Mouse (Mus musculus): Measurements from ENCODE around the gene Tcf12. TPM values are rescaled to one million over a fixed set of nuclear protein-coding genes. Genes with fewer than 3 reads are reported as not detected.

Tcf12 gene
- polyA plus RNA-seq, 1 experiment from 2014 or later, result 80.0 TPM

DNA sequence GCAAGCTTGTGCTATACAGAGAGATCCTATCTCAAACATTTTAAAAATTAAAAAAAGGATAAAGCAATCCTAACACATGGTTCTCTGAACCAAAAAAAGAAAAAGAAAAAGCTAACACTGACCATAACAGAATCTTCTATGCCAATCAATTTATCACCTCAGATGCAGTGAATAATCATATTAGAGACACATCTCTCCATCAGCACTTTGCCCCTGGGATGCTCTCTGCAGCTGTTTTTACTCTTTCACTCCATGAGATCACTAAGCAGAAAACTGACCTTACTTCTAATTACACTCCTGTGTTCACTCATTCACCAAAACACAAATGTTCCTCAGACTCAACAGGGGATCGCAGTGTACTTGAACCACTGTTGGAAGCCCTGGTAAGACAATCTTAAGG is 128.8 kb downstream of the Tcf12 start:
- H3K9me3 ChIP-seq (ENCODE audit: control insufficient read depth, low read depth, low read length), result no peaks in the 10 kb centered on the region
- no peak overlapping the region for H3K4me2 ChIP-seq (replicated peaks; ENCODE audit: low read depth, low read length)
- H3K4me3 ChIP-seq (ENCODE audit: low read depth, low read length), result no peak overlapping the region
- H3K4me1 ChIP-seq (ENCODE audit: control insufficient read depth, insufficient read depth, low read length), result no peaks in the 10 kb centered on the region
- ATAC-seq (ENCODE audit: insufficient number of reproducible peaks, insufficient read depth, low FRiP score, low read depth), result no peak
- WGBS, result 81% methylated on average over 1 of the region's 1 CpGs
- H3K27me3 ChIP-seq (ENCODE audit: control insufficient read depth, insufficient read depth, low read length), result no peaks in the 10 kb centered on the region
- no peak overlapping the region for H3K27ac ChIP-seq (ENCODE audit: low read length)
- H3K36me3 ChIP-seq (ENCODE audit: control insufficient read depth, insufficient read depth, low read length), result no peaks in the 10 kb centered on the region
- no peak overlapping the region for H3K9ac ChIP-seq (replicated peaks; ENCODE audit: low read depth, low read length)

DNA sequence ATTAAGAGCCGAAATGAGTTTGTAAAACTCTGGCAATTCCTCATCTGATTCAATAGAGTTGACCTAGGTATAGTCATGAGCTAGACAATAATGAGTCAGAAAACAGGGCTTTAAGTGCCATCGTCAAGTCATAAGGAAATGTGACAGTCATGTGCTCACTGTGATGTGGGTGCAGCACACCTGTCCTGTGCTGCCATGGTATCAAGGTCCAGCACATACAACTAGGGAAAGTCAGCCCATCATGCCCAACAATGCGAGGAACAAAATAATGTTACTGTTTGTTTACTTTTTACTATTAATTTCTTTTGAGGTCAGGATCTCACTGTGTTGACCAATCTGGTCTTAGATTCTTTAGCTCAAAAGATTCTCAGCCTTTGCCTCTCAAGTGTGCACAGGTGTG is 130.6 kb downstream of the Tcf12 start:
- H3K4me1 ChIP-seq (ENCODE audit: control insufficient read depth, insufficient read depth, low read length), result no peaks in the 10 kb centered on the region
- no peaks in the 10 kb centered on the region for H3K27me3 ChIP-seq (ENCODE audit: control insufficient read depth, insufficient read depth, low read length)
- no peak for ATAC-seq (ENCODE audit: insufficient number of reproducible peaks, insufficient read depth, low FRiP score, low read depth)
- no peaks in the 10 kb centered on the region for H3K9me3 ChIP-seq (ENCODE audit: control insufficient read depth, low read depth, low read length)
- no peak overlapping the region for H3K9ac ChIP-seq (replicated peaks; ENCODE audit: low read depth, low read length)
- no peak overlapping the region for H3K4me2 ChIP-seq (replicated peaks; ENCODE audit: low read depth, low read length)
- 90% methylated on average over 3 of the region's 3 CpGs for WGBS
- no peak overlapping the region for H3K27ac ChIP-seq (ENCODE audit: low read length)
- H3K36me3 ChIP-seq (ENCODE audit: control insufficient read depth, insufficient read depth, low read length), result no peaks in the 10 kb centered on the region
- no peak overlapping the region for H3K4me3 ChIP-seq (ENCODE audit: low read depth, low read length)

DNA sequence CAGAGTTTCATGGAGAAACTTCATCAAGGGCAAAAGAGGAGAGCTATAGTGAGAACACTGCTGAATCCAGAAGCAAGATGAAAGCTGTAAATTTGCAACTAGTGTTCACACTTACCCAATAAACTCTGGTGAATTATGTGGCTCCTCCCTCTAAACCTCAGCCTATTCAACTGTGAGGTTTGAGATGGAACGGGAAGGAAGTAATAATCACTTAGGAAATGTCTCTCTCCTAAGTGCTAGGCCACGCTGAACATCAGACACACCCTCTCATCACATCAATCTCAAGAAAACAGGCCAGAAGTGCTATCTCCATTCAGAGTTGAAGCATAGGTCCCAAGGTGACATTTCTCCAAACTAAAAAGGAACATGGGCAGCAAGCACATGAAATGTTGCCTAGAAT is 131.1 kb downstream of the Tcf12 start:
- Histone ChIP-seq H3K9me3 (ENCODE audit: control insufficient read depth, low read depth, low read length) (no peaks in the 10 kb centered on the region), H3K36me3 (ENCODE audit: control insufficient read depth, insufficient read depth, low read length) (no peaks in the 10 kb centered on the region), H3K4me1 (ENCODE audit: control insufficient read depth, insufficient read depth, low read length) (no peaks in the 10 kb centered on the region), H3K27ac (ENCODE audit: low read length) (no peak overlapping the region), H3K4me2 (replicated peaks; ENCODE audit: low read depth, low read length) (no peak overlapping the region), H3K4me3 (ENCODE audit: low read depth, low read length) (no peak overlapping the region), H3K27me3 (ENCODE audit: control insufficient read depth, insufficient read depth, low read length) (no peaks in the 10 kb centered on the region), H3K9ac (replicated peaks; ENCODE audit: low read depth, low read length) (no peak overlapping the region)
- no peak for ATAC-seq (ENCODE audit: insufficient number of reproducible peaks, insufficient read depth, low FRiP score, low read depth)
- WGBS, result 41% methylated on average over 2 of the region's 2 CpGs

DNA sequence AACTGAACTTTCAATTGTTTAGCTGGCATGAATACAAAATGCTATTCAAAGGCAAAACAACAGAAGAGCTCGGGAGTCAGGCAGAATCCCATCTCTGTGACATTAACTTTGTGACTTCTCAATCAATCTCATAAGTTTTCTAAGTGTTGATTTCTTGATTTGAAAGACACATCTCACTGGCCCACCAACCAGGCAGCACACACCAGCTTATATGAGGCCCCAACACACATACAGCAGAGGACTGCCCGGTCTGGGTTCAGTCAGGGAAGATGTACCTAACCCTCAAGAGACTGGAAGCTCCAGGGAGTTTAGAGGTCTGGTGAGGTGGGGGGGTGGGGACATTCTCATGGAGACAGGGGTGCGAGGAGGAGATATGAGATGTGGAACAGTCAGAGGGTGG is 132.8 kb downstream of the Tcf12 start:
- 78% methylated on average over 3 of the region's 3 CpGs for WGBS
- no peak for ATAC-seq (ENCODE audit: insufficient number of reproducible peaks, insufficient read depth, low FRiP score, low read depth)

DNA sequence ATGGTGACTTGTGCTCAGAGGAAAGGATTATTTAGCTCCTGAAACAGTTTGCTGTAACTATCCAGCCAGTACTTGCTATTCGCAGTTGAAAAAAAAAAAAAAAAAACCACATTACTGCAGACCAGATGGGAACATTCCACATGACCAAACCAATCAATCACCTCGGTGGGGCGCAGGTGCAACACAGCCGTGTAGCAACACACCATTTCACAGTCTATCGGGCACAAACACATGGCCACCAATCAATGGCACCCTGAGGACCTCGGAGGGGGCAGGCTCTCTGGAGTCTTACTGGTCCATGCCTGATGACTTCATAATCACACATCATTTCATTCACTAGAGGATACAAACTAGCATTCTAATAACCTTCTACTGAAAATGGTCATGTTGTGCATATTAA is 135.6 kb downstream of the Tcf12 start:
- 18% methylated on average over 6 of the region's 6 CpGs for WGBS
- no peak overlapping the region for H3K4me2 ChIP-seq (replicated peaks; ENCODE audit: low read depth, low read length)
- no peak for ATAC-seq (ENCODE audit: insufficient number of reproducible peaks, insufficient read depth, low FRiP score, low read depth)
- no peak overlapping the region for H3K4me3 ChIP-seq (ENCODE audit: low read depth, low read length)
- H3K9me3 ChIP-seq (ENCODE audit: control insufficient read depth, low read depth, low read length), result no peaks in the 10 kb centered on the region
- no peaks in the 10 kb centered on the region for H3K36me3 ChIP-seq (ENCODE audit: control insufficient read depth, insufficient read depth, low read length)
- no peaks in the 10 kb centered on the region for H3K27me3 ChIP-seq (ENCODE audit: control insufficient read depth, insufficient read depth, low read length)
- H3K27ac ChIP-seq (ENCODE audit: low read length), result no peak overlapping the region
- H3K4me1 ChIP-seq (ENCODE audit: control insufficient read depth, insufficient read depth, low read length), result peaks cover 5% of the 10 kb centered on the region; the same call in 1 of the 2 replicates
- H3K9ac ChIP-seq (replicated peaks; ENCODE audit: low read depth, low read length), result no peak overlapping the region

More for the DNA sequence above, 132.8 kb downstream of the Tcf12 start:
- no peak overlapping the region for H3K4me2 ChIP-seq (replicated peaks; ENCODE audit: low read depth, low read length)
- no peak overlapping the region for H3K4me3 ChIP-seq (ENCODE audit: low read depth, low read length)
- H3K27me3 ChIP-seq (ENCODE audit: control insufficient read depth, insufficient read depth, low read length), result no peaks in the 10 kb centered on the region
- peaks cover 5% of the 10 kb centered on the region; the same call in 1 of the 2 replicates for H3K4me1 ChIP-seq (ENCODE audit: control insufficient read depth, insufficient read depth, low read length)
- no peaks in the 10 kb centered on the region for H3K36me3 ChIP-seq (ENCODE audit: control insufficient read depth, insufficient read depth, low read length)
- H3K9me3 ChIP-seq (ENCODE audit: control insufficient read depth, low read depth, low read length), result no peaks in the 10 kb centered on the region
- H3K27ac ChIP-seq (ENCODE audit: low read length), result no peak overlapping the region
- no peak overlapping the region for H3K9ac ChIP-seq (replicated peaks; ENCODE audit: low read depth, low read length)

DNA sequence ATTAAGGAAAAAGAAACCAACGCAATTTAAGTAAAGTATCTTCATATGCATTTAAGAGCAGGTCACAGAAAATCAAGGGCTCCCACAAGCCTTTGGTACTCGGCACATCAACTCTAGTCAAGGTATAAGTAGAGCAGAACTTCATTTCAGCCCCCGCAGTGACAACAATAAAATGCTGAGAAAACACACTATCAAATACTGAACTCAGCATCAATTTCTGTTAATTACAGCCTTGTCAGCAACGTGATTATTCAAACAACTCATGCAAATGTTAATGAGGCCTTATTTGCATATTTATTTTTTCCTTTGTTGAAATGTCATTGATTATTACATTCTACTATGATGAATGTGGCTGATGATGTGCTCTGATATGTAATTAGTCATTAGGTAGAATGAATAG is 136.5 kb downstream of the Tcf12 start:
- Histone ChIP-seq H3K4me3 (ENCODE audit: low read depth, low read length) (no peak overlapping the region), H3K36me3 (ENCODE audit: control insufficient read depth, insufficient read depth, low read length) (no peaks in the 10 kb centered on the region), H3K9ac (replicated peaks; ENCODE audit: low read depth, low read length) (no peak overlapping the region), H3K27me3 (ENCODE audit: control insufficient read depth, insufficient read depth, low read length) (no peaks in the 10 kb centered on the region), H3K9me3 (ENCODE audit: control insufficient read depth, low read depth, low read length) (no peaks in the 10 kb centered on the region), H3K4me1 (ENCODE audit: control insufficient read depth, insufficient read depth, low read length) (peaks cover 5% of the 10 kb centered on the region; the same call in 1 of the 2 replicates), H3K27ac (ENCODE audit: low read length) (no peak overlapping the region), H3K4me2 (replicated peaks; ENCODE audit: low read depth, low read length) (no peak overlapping the region)
- no peak for ATAC-seq (ENCODE audit: insufficient number of reproducible peaks, insufficient read depth, low FRiP score, low read depth)
- WGBS, result 68% methylated on average over 4 of the region's 4 CpGs

DNA sequence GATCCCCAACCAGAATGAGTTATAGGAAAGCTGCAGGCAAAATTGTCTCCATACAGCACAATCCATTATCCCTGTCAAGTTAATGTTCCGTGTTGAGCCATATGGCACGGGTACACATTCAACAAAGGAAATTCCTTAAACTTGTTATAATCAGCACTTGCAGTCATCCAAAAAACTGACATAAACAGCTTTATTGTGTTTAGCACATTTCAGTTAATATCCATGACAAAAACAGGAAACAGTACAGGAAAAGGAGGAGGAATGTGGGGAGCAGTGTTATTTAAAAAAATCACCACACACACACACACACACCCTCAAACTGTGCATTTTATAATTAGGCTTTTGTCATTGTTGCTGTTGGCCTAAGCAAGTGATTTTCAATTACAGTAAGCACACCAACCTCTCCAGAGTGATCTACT is 137.1 kb downstream of the Tcf12 start:
- no peak for ATAC-seq (ENCODE audit: insufficient number of reproducible peaks, insufficient read depth, low FRiP score, low read depth)
- Histone ChIP-seq H3K4me3 (ENCODE audit: low read depth, low read length) (no peak overlapping the region), H3K27me3 (ENCODE audit: control insufficient read depth, insufficient read depth, low read length) (no peaks in the 10 kb centered on the region), H3K9ac (replicated peaks; ENCODE audit: low read depth, low read length) (no peak overlapping the region), H3K36me3 (ENCODE audit: control insufficient read depth, insufficient read depth, low read length) (no peaks in the 10 kb centered on the region), H3K27ac (ENCODE audit: low read length) (no peak overlapping the region), H3K4me1 (ENCODE audit: control insufficient read depth, insufficient read depth, low read length) (peaks cover 5% of the 10 kb centered on the region; the same call in 1 of the 2 replicates), H3K9me3 (ENCODE audit: control insufficient read depth, low read depth, low read length) (no peaks in the 10 kb centered on the region), H3K4me2 (replicated peaks; ENCODE audit: low read depth, low read length) (no peak overlapping the region)
- 8% methylated on average over 2 of the region's 2 CpGs for WGBS

DNA sequence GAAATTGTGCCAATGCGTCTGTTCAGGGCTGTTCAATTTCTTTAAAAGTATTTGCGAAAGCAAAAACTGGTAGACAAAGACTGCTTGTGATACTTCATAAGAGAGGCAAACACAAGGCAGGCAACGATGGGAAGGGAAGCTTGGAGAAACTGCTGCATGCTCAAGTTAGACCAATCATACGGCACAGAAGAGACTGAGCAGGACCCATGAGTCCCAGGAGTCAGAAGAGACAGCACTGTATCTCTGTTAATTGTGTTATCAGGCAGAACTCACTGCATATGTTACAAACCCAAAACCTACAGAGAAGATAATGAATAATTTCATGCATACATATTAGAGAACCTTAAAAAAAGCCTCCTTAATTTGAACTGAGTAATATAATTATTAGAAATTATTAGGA is 147.6 kb downstream of the Tcf12 start:
- Histone ChIP-seq H3K4me1 (ENCODE audit: control insufficient read depth, insufficient read depth, low read length) (no peaks in the 10 kb centered on the region), H3K9me3 (ENCODE audit: control insufficient read depth, low read depth, low read length) (no peaks in the 10 kb centered on the region), H3K36me3 (ENCODE audit: control insufficient read depth, insufficient read depth, low read length) (no peaks in the 10 kb centered on the region), H3K27ac (ENCODE audit: low read length) (no peak overlapping the region), H3K4me2 (replicated peaks; ENCODE audit: low read depth, low read length) (no peak overlapping the region), H3K27me3 (ENCODE audit: control insufficient read depth, insufficient read depth, low read length) (no peaks in the 10 kb centered on the region), H3K4me3 (ENCODE audit: low read depth, low read length) (no peak overlapping the region), H3K9ac (replicated peaks; ENCODE audit: low read depth, low read length) (no peak overlapping the region)
- 81% methylated on average over 4 of the region's 4 CpGs for WGBS
- ATAC-seq (ENCODE audit: insufficient number of reproducible peaks, insufficient read depth, low FRiP score, low read depth), result no peak

DNA sequence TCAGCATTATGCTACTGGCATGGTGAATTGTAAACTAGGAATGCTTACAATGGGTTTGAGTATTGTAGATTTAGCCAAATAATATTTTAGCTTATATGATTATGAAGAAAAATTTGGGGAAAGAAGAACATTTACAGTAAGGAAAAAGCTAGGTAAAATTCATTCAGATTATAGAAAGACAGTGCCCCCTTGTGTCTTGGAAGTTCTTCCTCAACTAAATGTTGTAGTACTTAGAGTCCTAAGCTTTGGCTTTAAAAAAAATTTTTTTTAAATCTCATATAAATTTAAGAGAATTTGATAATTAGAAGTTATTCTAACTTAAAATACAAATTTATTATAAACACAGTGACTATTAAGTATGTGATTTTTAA is 151.7 kb downstream of the Tcf12 start:
- H3K4me1 ChIP-seq (ENCODE audit: control insufficient read depth, insufficient read depth, low read length), result no peaks in the 10 kb centered on the region
- no peak overlapping the region for H3K27ac ChIP-seq (ENCODE audit: low read length)
- no peaks in the 10 kb centered on the region for H3K9me3 ChIP-seq (ENCODE audit: control insufficient read depth, low read depth, low read length)
- H3K4me3 ChIP-seq (ENCODE audit: low read depth, low read length), result no peak overlapping the region
- H3K4me2 ChIP-seq (replicated peaks; ENCODE audit: low read depth, low read length), result no peak overlapping the region
- no peaks in the 10 kb centered on the region for H3K27me3 ChIP-seq (ENCODE audit: control insufficient read depth, insufficient read depth, low read length)
- H3K36me3 ChIP-seq (ENCODE audit: control insufficient read depth, insufficient read depth, low read length), result no peaks in the 10 kb centered on the region
- ATAC-seq (ENCODE audit: insufficient number of reproducible peaks, insufficient read depth, low FRiP score, low read depth), result no peak
- no peak overlapping the region for H3K9ac ChIP-seq (replicated peaks; ENCODE audit: low read depth, low read length)

Data from stomach, embryonic 14.5 days (tissue).